Mouse (Mus musculus) kidney, embryonic 16.5 days (tissue): Measurements from ENCODE around the gene Gar1. TPM values are rescaled to one million over a fixed set of nuclear protein-coding genes. Genes with fewer than 3 reads are reported as not detected.

Experiments used
- ATAC-seq: fragments of 200-750 bp; cut with Nextera tagmentation; 2 replicates; pipeline ENCODE4 v1.8.0; 2017; ENCODE audit warnings: moderate TSS enrichment; ENCODE audit not compliant: low FRiP score, low TSS enrichment
- H3K27ac ChIP-seq: fragments of 300-500 bp; sonication (generic); 2 replicates; pipeline ENCODE4 v1.5.1; 2014; ENCODE audit warnings: low read length
- H3K27me3 ChIP-seq: fragments of 300-500 bp; sonication (generic); 2 replicates; pipeline ENCODE4 v1.6.1; 2014; ENCODE audit warnings: low read length, control low read depth, mixed read lengths; ENCODE audit not compliant: insufficient read depth
- H3K36me3 ChIP-seq: fragments of 300-500 bp; sonication (generic); 2 replicates; pipeline ENCODE4 v1.6.1; 2014; ENCODE audit warnings: low read length, control low read depth, mixed read lengths; ENCODE audit not compliant: insufficient read depth
- H3K4me1 ChIP-seq: fragments of 300-500 bp; sonication (generic); 2 replicates; pipeline ENCODE4 v1.6.1; 2014; ENCODE audit warnings: low read length, control low read depth, mixed read lengths; ENCODE audit not compliant: insufficient read depth
- H3K4me2 ChIP-seq: fragments of 300-500 bp; sonication (generic); replicated peaks from 2 replicates; pipeline ENCODE4 v1.6.1; 2014; ENCODE audit warnings: low read depth, low read length
- H3K4me3 ChIP-seq: fragments of 300-500 bp; sonication (generic); 2 replicates; pipeline ENCODE4 v1.5.1; 2014; ENCODE audit warnings: mild to moderate bottlenecking, low read length
- H3K9ac ChIP-seq: fragments of 300-500 bp; sonication (generic); replicated peaks from 2 replicates; pipeline ENCODE4 v1.6.1; 2014; ENCODE audit warnings: low read length
- H3K9me3 ChIP-seq: fragments of 300-500 bp; sonication (generic); 2 replicates; pipeline ENCODE4 v1.6.1; 2016; ENCODE audit warnings: low read length, control low read depth
- WGBS: fragments of 180-500 bp; shearing (Covaris S2); extraction: QIAGEN DNeasy Blood & Tissue Kit; methylation state at CpG from one replicate; pipeline ENCODE4 v1.1.7; 2014; 5-methylcytosine and 5-hydroxymethylcytosine counted together
- polyA plus RNA-seq: library from polyadenylated mRNA; unstranded; fragments of >200 nt; fragmentation: Nextera tagmentation; extraction: Ambion mirVana; gene quantifications from 2 replicates; pipeline ENCODE4 v1.2.1, GENCODE M21; 2015

Gene Gar1
- polyA plus RNA-seq: 69.2 and 79.2 TPM in 2 replicates

DNA sequence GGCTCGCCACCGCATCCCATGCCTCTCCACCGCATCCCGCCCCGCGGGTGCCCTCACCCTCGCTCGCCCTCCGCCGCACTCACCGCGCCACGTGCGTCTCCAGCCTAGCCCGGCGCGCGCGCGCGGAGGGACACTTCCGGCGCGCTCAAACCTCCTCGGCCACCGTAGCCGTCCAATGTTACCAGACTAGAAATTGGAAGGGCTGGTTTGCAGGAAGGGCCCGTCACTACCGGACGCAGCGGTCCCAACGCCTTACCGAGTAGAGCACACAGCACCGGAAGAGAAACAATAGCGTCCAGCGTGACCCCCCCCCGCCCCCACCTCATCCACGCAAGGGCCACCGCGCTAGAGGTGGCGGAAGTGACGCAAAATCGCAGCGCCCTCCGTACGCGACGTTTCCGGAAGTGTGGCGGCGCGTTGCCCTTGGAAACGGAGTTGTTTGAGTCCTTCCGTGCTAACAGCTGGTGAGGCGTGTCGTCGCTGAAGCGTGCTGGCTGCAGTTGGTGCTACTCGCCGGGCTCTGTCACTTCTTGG is at the start of gene Gar1:
Gene Gar1, minus strand, starts transcription at position 362 of the 534 bp plus-strand sequence.
- Histone ChIP-seq H3K9ac (peak within 1 kb of the TSS; percentile 86), H3K4me2 (peak within 1 kb of the TSS; percentile 83), H3K27me3 (no peaks in the 10 kb centered on the region), H3K4me1 (peaks cover 22% of the 10 kb centered on the region), H3K36me3 (peaks cover 8% of the 10 kb centered on the region), H3K27ac (peak within 1 kb of the TSS; percentile 95), H3K4me3 (peak within 1 kb of the TSS; percentile 88), H3K9me3 (no peaks in the 10 kb centered on the region)
- peak; percentile 93 for ATAC-seq
- under 1% methylated on average over 56 of the region's 60 CpGs for WGBS

DNA sequence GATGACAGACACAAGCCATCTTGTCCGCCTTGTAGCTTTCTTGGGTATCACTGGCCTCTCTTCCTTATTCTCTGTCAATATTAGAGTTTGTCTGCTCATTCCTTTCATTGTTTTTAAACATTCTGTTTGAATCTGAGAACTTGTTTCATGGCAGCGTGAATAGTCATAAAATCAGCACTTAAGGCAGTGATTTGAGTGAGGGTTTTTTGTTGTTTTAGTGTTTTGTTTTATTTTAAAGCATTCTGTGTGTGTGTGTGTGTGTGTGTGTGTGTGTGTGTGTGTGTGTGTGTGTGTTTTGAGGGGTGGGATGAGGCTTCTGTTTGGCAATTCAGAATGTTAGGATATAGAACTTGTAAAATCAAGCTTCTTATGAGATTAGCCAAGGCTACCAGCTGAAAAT is 48.7 kb upstream of the Gar1 start:
- H3K27me3 ChIP-seq: no peaks in the 10 kb centered on the region
- no peaks in the 10 kb centered on the region for H3K36me3 ChIP-seq
- peak overlapping the region; percentile 75 for H3K4me3 ChIP-seq
- 65% methylated on average over 2 of the region's 2 CpGs for WGBS
- H3K9ac ChIP-seq: no peak overlapping the region
- H3K4me2 ChIP-seq: peak overlapping the region; percentile 92
- no peak overlapping the region for H3K27ac ChIP-seq
- no peak for ATAC-seq
- peaks cover 13% of the 10 kb centered on the region for H3K4me1 ChIP-seq
- H3K9me3 ChIP-seq: no peaks in the 10 kb centered on the region

DNA sequence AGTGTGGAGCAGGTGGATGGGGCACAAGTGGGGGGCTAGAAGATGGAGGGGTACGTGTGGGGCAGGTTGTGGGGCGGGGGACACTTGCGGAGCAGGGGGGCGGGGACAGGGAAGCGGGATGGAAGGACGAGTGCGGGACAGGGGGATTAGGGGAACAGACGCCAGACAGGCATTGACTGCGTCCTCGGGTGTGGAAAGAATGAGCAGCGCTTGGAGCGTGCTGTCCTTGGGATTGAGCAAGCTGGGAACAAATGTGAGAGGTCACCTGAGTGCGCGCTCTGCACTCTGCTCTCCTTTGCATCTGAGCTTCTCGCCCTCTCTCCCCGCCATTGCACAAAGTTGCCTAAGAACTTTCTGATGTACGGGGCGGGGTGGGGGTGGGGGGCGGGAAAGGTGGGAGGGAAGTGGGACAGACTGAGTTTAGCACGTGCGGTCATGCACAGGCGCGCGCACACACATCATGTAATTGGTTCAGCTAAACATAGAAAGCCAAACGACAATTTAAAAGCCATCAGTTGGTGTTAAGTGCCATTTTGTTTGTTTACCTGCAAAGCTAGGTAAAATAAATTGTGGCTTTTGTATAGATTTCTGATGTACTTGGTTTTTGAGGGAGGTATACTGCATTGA is 48.0 kb upstream of the Gar1 start:
- Histone ChIP-seq H3K4me3 (peak overlapping the region; percentile 75), H3K9ac (peak overlapping the region; percentile 86), H3K9me3 (no peaks in the 10 kb centered on the region), H3K27ac (peak overlapping the region; percentile 71), H3K36me3 (no peaks in the 10 kb centered on the region), H3K27me3 (no peaks in the 10 kb centered on the region), H3K4me2 (peak overlapping the region; percentile 92), H3K4me1 (peaks cover 13% of the 10 kb centered on the region)
- ATAC-seq: peak; percentile 77
- 1% methylated on average over 24 of the region's 25 CpGs for WGBS

DNA sequence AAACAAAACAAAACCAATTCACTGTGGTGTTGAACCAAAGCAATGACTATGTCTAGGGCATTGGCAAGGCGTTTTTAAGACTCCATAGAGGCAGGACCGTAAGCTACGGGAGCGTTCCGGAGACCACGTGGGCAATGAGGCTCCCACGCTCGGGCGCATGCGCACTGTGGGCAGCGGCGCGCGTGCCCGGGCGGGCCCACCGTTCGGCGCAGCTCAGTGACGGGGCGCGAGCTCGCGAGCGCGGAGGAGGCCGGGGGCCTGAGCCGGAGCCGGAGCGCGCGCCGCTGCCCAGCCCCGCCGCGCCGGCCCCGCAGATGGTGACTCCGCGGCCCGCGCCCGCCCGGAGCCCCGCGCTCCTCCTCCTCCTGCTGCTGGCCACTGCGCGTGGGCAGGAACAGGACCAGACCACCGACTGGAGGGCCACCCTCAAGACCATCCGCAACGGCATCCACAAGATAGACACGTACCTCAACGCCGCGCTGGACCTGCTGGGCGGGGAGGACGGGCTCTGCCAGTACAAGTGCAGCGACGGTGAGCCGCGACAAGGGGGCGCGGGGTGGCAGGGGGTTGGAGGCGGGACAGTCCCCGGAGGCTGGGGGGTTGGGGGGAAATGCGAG is 47.3 kb upstream of the Gar1 start, which contains the start of gene Pla2g12a:
Gene Pla2g12a, plus strand, starts transcription at position 202 of the 617 bp plus-strand sequence.
- peak; percentile 92 for ATAC-seq
- peak within 1 kb of the TSS; percentile 75 for H3K4me3 ChIP-seq
- H3K4me2 ChIP-seq: peak within 1 kb of the TSS; percentile 92
- no peaks in the 10 kb centered on the region for H3K9me3 ChIP-seq
- peak within 1 kb of the TSS; percentile 71 for H3K27ac ChIP-seq
- H3K36me3 ChIP-seq: no peaks in the 10 kb centered on the region
- no peaks in the 10 kb centered on the region for H3K27me3 ChIP-seq
- peaks cover 13% of the 10 kb centered on the region for H3K4me1 ChIP-seq
- H3K9ac ChIP-seq: peak within 1 kb of the TSS; percentile 86
- WGBS: 0% methylated on average over 60 of the region's 66 CpGs

DNA sequence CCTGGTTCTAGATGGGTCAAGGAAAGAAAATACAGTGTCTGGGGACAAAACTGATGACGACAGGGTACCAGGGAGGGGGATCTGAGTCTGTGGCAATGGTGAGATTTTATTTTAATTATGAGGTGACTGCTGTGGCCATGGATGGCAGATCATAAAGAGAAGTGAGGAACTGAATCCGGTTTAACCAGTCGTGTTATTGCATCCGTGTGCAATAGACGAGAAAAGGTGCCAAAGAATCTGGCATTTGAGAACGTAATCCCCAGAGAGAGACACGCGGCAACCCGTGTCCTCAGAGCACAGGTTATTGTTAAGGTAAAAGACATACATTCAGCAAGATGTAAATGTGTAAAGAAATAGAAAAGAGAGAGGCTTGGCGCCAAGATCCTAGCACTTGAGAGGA is 46.1 kb upstream of the Gar1 start:
- no peak overlapping the region for H3K9ac ChIP-seq
- 70% methylated on average over 10 of the region's 10 CpGs for WGBS
- no peak overlapping the region for H3K4me2 ChIP-seq
- H3K9me3 ChIP-seq: no peaks in the 10 kb centered on the region
- H3K4me1 ChIP-seq: peaks cover 13% of the 10 kb centered on the region
- no peaks in the 10 kb centered on the region for H3K27me3 ChIP-seq
- H3K36me3 ChIP-seq: no peaks in the 10 kb centered on the region
- no peak overlapping the region for H3K27ac ChIP-seq
- H3K4me3 ChIP-seq: no peak overlapping the region
- no peak for ATAC-seq

DNA sequence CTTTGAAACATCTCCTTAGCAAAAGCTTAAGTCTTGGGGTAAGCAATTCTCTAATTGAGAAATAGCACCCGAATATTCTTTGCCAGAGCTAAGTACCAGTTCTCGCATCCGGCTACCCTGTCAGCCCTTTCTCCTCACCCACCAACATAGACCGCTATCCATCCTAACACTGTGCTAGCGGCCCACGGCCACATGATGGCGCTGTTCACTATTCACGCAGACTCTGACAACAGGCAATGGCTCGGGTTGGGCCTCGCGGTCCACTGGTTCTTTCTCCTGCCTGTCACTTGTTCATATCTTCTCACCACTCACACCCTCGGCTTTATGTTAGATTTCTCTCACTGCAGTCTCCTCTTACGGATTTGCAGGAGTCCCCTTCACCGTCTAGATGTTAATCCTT is 32.5 kb upstream of the Gar1 start:
- no peaks in the 10 kb centered on the region for H3K36me3 ChIP-seq
- 0 out of 2 replicates have a peak, but pooled peaks cover 3% of the 10 kb centered on the region for H3K9me3 ChIP-seq
- H3K4me3 ChIP-seq: no peak overlapping the region
- no peaks in the 10 kb centered on the region for H3K27me3 ChIP-seq
- no peak overlapping the region for H3K27ac ChIP-seq
- no peaks in the 10 kb centered on the region for H3K4me1 ChIP-seq
- no peak overlapping the region for H3K9ac ChIP-seq
- WGBS: 54% methylated on average over 14 of the region's 14 CpGs
- H3K4me2 ChIP-seq: no peak overlapping the region
- ATAC-seq: no peak

DNA sequence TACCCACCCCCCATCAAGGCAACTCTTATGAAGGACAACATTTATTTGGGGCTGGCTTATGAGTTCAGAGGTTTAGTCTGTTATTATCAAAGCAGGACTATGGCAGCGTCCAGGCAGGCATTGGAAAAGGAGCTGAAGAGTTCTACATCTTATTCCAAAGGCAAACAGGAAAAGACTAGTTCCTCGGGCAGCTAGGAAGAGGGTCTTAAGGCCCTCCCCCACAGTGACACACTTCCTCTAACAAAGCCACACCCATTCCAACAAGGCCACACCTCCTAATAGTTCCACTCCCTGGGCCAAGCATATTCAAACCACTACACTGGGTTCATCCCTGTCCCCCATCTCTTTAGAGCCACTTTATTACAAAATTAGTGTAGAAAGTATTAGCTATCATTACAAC is 31.4 kb upstream of the Gar1 start:
- 75% methylated on average over 2 of the region's 2 CpGs for WGBS
- Histone ChIP-seq H3K36me3 (no peaks in the 10 kb centered on the region), H3K9me3 (0 out of 2 replicates have a peak, but pooled peaks cover 7% of the 10 kb centered on the region), H3K4me3 (no peak overlapping the region), H3K27ac (no peak overlapping the region), H3K4me2 (no peak overlapping the region), H3K9ac (no peak overlapping the region), H3K27me3 (no peaks in the 10 kb centered on the region), H3K4me1 (no peaks in the 10 kb centered on the region)
- ATAC-seq: no peak

DNA sequence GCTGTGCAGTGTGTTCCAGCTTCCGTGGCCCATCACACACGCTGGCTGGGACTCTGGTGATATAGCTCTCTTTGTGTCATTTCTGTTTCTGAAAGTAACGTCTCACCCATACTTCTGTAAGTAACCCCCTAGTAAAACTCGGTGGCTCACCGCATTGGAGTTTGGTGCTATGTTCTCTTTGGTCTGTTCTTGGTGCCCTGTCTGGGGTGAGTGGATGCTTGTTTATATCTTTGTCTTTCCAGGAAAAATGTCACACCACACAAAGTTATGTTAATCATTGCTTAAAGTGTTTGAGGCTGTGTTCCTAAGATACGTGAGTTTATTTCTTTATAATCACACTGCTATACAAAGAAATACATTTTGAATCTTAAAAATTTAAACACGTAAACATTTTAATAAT is 15.7 kb upstream of the Gar1 start:
- no peak overlapping the region for H3K27ac ChIP-seq
- H3K4me1 ChIP-seq: no peaks in the 10 kb centered on the region
- ATAC-seq: no peak
- H3K4me2 ChIP-seq: no peak overlapping the region
- no peaks in the 10 kb centered on the region; the same call in 1 of the 2 replicates for H3K27me3 ChIP-seq
- 76% methylated on average over 7 of the region's 7 CpGs for WGBS
- H3K9ac ChIP-seq: no peak overlapping the region
- no peak overlapping the region for H3K4me3 ChIP-seq
- H3K36me3 ChIP-seq: no peaks in the 10 kb centered on the region
- H3K9me3 ChIP-seq: no peaks in the 10 kb centered on the region

DNA sequence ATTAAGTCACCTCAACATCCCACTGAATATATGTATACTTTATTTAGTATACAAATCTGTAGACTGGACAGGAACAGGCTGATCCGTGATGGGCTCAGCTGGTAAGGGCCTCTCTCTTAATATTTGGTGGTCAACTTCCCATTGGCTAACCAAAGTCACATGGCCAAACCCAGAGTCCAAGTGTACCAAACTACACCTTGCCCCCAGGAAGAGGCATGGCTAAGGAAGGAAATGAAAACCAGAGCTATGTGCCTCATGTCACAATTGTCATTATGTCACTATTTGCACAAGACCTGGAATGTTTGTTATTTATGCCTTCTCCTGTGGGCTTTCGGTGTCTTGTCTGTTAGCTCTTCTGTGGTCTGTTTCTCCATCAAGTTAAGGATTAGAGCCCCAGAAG is 14.7 kb upstream of the Gar1 start:
- H3K9ac ChIP-seq: no peak overlapping the region
- H3K4me2 ChIP-seq: no peak overlapping the region
- H3K4me1 ChIP-seq: no peaks in the 10 kb centered on the region
- H3K27ac ChIP-seq: no peak overlapping the region
- no peak overlapping the region for H3K4me3 ChIP-seq
- H3K27me3 ChIP-seq: no peaks in the 10 kb centered on the region; the same call in 1 of the 2 replicates
- 78% methylated on average over 2 of the region's 2 CpGs for WGBS
- H3K36me3 ChIP-seq: no peaks in the 10 kb centered on the region
- no peaks in the 10 kb centered on the region for H3K9me3 ChIP-seq
- no peak for ATAC-seq

DNA sequence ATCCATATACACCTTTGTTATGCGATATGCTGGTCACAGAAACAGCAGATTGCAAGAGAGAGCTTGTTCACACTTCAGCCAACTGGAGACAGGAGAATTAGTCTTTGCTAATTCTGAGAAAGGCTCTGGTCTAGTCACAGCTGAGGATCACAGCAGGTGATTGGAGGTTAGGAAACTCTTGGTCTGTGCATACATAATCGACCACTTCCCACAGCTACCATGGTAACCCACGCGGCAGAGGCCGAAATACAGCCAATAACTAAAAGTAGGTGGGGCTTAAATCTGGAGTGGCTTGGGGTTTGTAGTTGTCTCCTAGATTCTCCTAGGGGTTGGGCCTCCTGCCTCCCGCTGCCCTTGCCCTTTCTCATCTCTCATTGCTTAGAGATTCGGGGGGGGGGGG is 6.8 kb upstream of the Gar1 start:
- Histone ChIP-seq H3K4me2 (no peak overlapping the region), H3K27me3 (no peaks in the 10 kb centered on the region), H3K4me1 (peaks cover 6% of the 10 kb centered on the region; the same call in 1 of the 2 replicates), H3K9ac (no peak overlapping the region), H3K27ac (no peak overlapping the region), H3K4me3 (no peak overlapping the region), H3K9me3 (no peaks in the 10 kb centered on the region), H3K36me3 (no peaks in the 10 kb centered on the region)
- WGBS: 46% methylated on average over 7 of the region's 7 CpGs
- no peak for ATAC-seq
